Mouse (Mus musculus): Measurements from ENCODE around the gene Fam167b. TPM values are rescaled to one million over a fixed set of nuclear protein-coding genes. Genes with fewer than 3 reads are reported as not detected.

The Fam167b gene
- polyA plus RNA-seq (2015; fragmentation: Nextera tagmentation; extraction: Ambion mirVana): 1.3 and 1.8 TPM in 2 replicates

GRCm38 (mm10) chr4:129578466-129578865 is at the start of gene Fam167b:
Fam167b (minus strand) TSS chr4:129578549.

GRCm38 (mm10) chr4:129623681-129624091 is 45.3 kb upstream of the Fam167b start, which contains the start of gene Ccdc28b:
Ccdc28b (minus strand) TSS chr4:129623947.

GRCm38 (mm10) chr4:129618786-129619691 is 40.7 kb upstream of the Fam167b start, which contains the start of gene Iqcc:
Iqcc (minus strand) TSS chr4:129619099.

GRCm38 (mm10) chr4:129614093-129614492 is 35.7 kb upstream of the Fam167b start, which contains the start of gene Dcdc2b:
Dcdc2b (minus strand) TSS chr4:129614257.

GRCm38 (mm10) chr4:129600233-129601158 is 22.1 kb upstream of the Fam167b start, which contains the start of the genes Eif3i and Tmem234:
Eif3i (minus strand) TSS chr4:129600648.
Tmem234 (plus strand) TSS chr4:129600668.

GRCm38 (mm10) chr4:129573430-129573829 is 4.9 kb downstream of the Fam167b start, which contains the start of gene Lck:
Lck (minus strand) TSS chr4:129573641.

GRCm38 (mm10) chr4:129542592-129543141 is 35.7 kb downstream of the Fam167b start, which contains the start of gene Hdac1:
Hdac1 (minus strand) TSS chr4:129542713.

Small RNAs within 50 kb of the gene (microRNA-seq; reads per million reads assigned to microRNA genes)
- not detected for gene Mir8119

Other genes with a start within 250 kb of the Fam167b start
- 147 and 188 TPM in 2 replicates for gene Rbbp4, start 243.2 kb downstream of the Fam167b start, polyA plus RNA-seq (2015; fragmentation: Nextera tagmentation; extraction: Ambion mirVana)
- gene Zbtb8os, start 242.9 kb downstream of the Fam167b start, polyA plus RNA-seq (2015; fragmentation: Nextera tagmentation; extraction: Ambion mirVana): 39.7 and 46.6 TPM in 2 replicates
- gene Zbtb8a, start 200.4 kb downstream of the Fam167b start, polyA plus RNA-seq (2015; fragmentation: Nextera tagmentation; extraction: Ambion mirVana): 17.4 and 19.0 TPM in 2 replicates
- 6.6 and 7.9 TPM in 2 replicates for gene Zbtb8b, start 137.7 kb downstream of the Fam167b start, polyA plus RNA-seq (2015; fragmentation: Nextera tagmentation; extraction: Ambion mirVana)
- 14.1 and 16.6 TPM in 2 replicates for gene Bsdc1, start 117.0 kb downstream of the Fam167b start, polyA plus RNA-seq (2015; fragmentation: Nextera tagmentation; extraction: Ambion mirVana)
- gene Tssk3, start 87.5 kb downstream of the Fam167b start, polyA plus RNA-seq (2015; fragmentation: Nextera tagmentation; extraction: Ambion mirVana): not detected in 2 replicates
- 0.63 and 0.73 TPM in 2 replicates for gene Fam229a, start 87.4 kb downstream of the Fam167b start, polyA plus RNA-seq (2015; fragmentation: Nextera tagmentation; extraction: Ambion mirVana)
- 166 and 167 TPM in 2 replicates for gene Marcksl1, start 65.0 kb downstream of the Fam167b start, polyA plus RNA-seq (2015; fragmentation: Nextera tagmentation; extraction: Ambion mirVana)
- gene Hdac1, start 35.8 kb downstream of the Fam167b start, polyA plus RNA-seq (2015; fragmentation: Nextera tagmentation; extraction: Ambion mirVana): 95.3 and 96.1 TPM in 2 replicates
- 1.9 and 2.6 TPM in 2 replicates for gene Lck, start 4.9 kb downstream of the Fam167b start, polyA plus RNA-seq (2015; fragmentation: Nextera tagmentation; extraction: Ambion mirVana)
- 201 and 217 TPM in 2 replicates for gene Eif3i, start 22.1 kb upstream of the Fam167b start, polyA plus RNA-seq (2015; fragmentation: Nextera tagmentation; extraction: Ambion mirVana)
- 164 and 187 TPM in 2 replicates for gene Tmem234, start 22.1 kb upstream of the Fam167b start, polyA plus RNA-seq (2015; fragmentation: Nextera tagmentation; extraction: Ambion mirVana)
- gene Dcdc2b, start 35.7 kb upstream of the Fam167b start, polyA plus RNA-seq (2015; fragmentation: Nextera tagmentation; extraction: Ambion mirVana): 0.63 and 1.9 TPM in 2 replicates
- gene Iqcc, start 40.5 kb upstream of the Fam167b start, polyA plus RNA-seq (2015; fragmentation: Nextera tagmentation; extraction: Ambion mirVana): 19.0 and 19.1 TPM in 2 replicates
- 39.2 and 42.1 TPM in 2 replicates for gene Ccdc28b, start 45.4 kb upstream of the Fam167b start, polyA plus RNA-seq (2015; fragmentation: Nextera tagmentation; extraction: Ambion mirVana)
- gene Txlna, start 62.5 kb upstream of the Fam167b start, polyA plus RNA-seq (2015; fragmentation: Nextera tagmentation; extraction: Ambion mirVana): 26.8 and 29.6 TPM in 2 replicates
- gene Kpna6, start 94.2 kb upstream of the Fam167b start, polyA plus RNA-seq (2015; fragmentation: Nextera tagmentation; extraction: Ambion mirVana): 9.8 and 11.9 TPM in 2 replicates
- 5.2 and 5.7 TPM in 2 replicates for gene Tmem39b, start 118.3 kb upstream of the Fam167b start, polyA plus RNA-seq (2015; fragmentation: Nextera tagmentation; extraction: Ambion mirVana)
- gene Khdrbs1, start 163.8 kb upstream of the Fam167b start, polyA plus RNA-seq (2015; fragmentation: Nextera tagmentation; extraction: Ambion mirVana): 40.1 and 45.9 TPM in 2 replicates
- 290 and 382 TPM in 2 replicates for gene Ptp4a2, start 232.7 kb upstream of the Fam167b start, polyA plus RNA-seq (2015; fragmentation: Nextera tagmentation; extraction: Ambion mirVana)

Measured in urinary bladder, postnatal 0 days (tissue).